Mouse (Mus musculus): ENCODE results near the gene Dut.
"Not testable (repeated sequence)": the region's sequence is repeated elsewhere in the genome, so short reads cannot be mapped to it uniquely, and the experiment has no call there.

Gene Dut

GRCm38 (mm10) chr2:125254630-125255029 is 7.6 kb downstream of the Dut start:
- no peak for DNase-seq (ENCODE audit: low read depth, low spot score)

DNA sequence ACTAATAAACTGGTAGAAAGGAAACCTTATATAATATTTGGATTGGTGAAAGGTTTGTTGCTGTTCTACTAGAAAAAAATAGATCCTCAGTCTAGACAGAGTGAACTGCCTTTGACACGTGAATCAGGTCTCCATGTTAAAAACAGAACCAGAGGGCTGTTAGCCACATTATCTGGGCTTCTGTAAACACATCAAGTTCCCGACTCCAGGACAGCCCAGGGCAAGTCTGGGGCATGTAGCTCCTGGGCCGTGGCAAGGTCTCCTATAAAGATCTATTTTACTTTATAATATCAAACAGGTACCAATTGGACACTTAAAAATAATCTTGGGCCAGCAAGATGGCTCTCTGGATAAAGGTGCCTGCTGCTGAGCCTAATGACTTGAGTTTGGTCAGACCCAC is 8.9 kb downstream of the Dut start:
- DNase-seq (ENCODE audit: low read depth, low spot score): no peak

DNA sequence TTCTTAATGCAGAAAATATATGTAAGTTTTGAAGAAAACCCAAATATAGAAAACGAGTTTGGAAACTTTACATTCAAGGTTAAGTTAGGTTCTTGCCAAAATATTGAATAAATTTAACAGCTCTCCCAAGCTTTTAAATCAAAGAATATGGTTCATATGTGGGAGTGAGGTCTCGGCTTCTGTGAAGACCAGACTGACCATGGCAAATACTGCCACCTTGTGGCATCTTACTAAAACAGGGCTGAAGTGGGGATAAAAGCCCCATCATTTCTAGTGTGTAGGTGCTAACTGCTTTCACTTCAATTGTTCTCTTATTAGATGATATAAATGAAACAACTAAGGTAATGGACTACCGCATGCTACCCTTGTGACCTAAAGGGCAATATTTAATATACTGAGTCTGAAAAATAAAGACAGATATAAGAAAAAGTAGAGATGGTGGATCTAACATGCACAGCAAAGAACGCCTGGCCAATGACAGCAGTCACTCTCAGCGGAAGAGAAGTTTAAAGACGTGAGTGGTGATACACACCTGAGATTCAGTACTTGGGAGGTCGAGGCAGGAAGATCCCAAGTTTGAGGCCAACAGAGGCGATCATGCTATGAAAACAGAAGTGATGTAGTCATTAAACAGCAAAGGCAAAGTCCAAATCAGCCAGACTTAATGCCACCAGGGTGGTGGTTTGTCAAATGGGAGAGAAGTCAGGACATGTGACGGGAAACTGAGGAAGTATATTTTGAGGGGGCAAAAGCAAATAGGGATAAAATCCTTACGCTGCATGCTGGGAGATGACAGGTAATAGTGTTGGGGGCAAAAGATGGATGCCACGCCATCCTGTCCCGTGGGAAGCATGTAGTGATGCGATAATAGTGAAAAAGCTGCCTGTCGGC is 12.5 kb downstream of the Dut start:
- DNase-seq (ENCODE audit: low read depth, low spot score): no peak

- DNase-seq (ENCODE audit: low read depth, low spot score): no peak
Measured at GRCm38 (mm10) chr2:125260326-125260725, 13.3 kb downstream of the Dut start.

DNA sequence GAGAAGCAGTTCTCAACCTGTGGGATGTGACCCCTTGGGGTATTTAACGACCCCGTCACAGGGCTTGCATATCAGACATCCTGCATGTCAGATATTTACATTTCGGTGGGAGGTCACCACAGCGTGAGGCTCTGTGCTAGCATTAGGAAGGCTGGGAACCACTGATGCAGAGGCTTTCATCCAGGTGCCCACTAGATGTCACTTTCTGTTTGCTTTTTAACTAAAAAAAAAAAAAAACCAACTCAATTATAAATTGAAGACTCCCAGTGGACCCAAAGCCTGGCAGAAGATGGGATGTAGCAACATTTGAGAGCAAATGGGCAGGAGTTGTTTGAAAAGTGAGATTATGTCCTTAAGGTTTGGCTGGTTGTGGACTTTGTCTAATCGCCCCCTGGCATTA is 16.1 kb downstream of the Dut start:
- DNase-seq (ENCODE audit: low read depth, low spot score): no peak

DNA sequence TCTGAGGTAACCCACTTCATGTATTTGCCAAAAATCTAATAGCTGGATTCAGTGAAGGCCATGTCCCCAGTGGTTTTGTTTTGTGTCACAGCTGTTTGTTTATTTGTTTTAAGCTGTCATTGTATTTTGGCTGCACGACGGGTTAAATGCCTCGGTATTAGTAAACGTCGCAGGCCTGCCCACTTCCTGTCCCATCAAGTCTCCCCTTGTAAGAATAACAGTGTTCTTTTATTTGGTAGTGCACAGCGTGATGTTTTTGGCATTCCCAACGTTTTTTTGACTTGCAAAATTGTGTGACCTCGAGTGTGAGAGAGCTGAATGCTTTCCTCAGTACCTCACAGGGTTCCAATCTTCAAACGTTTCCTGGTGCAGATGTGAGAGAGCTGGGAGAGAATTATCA is 16.8 kb downstream of the Dut start:
- no peak for DNase-seq (ENCODE audit: low read depth, low spot score)

- DNase-seq (ENCODE audit: low read depth, low spot score): no peak
Measured at GRCm38 (mm10) chr2:125268876-125269275, 21.9 kb downstream of the Dut start.

DNA sequence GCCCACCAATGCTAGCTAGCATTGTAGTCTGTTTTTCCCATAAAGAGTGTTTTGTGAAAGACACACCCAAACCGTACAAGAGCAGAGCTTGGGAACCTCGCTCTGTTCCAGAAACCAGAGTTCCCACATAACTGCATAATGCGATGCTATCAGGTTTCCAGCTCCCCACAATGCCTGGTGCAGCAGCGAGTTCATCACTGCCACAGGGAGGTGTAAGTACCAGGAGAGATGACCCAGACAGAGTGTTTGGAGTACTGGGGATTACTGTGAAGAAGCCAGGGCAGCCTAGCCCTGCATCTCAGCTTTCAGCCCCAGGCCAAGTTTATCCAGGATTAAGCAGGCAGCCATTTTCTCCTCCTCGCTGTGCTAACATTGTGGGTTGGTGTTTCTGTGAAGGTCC is 28.6 kb downstream of the Dut start:
- DNase-seq (ENCODE audit: low read depth, low spot score): no peak

DNA sequence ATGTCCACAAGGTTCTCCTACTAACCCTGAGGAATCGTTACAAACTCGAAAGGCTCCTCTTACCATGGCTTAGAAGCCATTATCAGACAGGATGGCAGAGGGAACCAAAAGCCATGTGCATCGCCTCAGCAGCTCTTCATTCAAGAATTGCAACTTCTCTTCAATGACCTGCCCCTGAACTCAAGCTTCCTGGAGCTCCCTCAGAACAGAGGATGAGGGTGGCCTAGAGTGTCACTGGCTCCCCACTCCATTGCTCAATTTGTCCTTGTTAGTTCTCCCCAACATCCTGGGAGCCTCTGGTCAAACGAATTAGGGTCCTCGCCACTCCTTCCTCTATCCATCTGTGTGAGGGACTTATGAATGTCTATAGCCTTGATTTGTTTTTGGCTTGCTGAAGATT is 29.7 kb downstream of the Dut start:
- no peak for DNase-seq (ENCODE audit: low read depth, low spot score)

- no peak for DNase-seq (ENCODE audit: low read depth, low spot score)
Measured at GRCm38 (mm10) chr2:125278474-125278873, 31.5 kb downstream of the Dut start.

DNA sequence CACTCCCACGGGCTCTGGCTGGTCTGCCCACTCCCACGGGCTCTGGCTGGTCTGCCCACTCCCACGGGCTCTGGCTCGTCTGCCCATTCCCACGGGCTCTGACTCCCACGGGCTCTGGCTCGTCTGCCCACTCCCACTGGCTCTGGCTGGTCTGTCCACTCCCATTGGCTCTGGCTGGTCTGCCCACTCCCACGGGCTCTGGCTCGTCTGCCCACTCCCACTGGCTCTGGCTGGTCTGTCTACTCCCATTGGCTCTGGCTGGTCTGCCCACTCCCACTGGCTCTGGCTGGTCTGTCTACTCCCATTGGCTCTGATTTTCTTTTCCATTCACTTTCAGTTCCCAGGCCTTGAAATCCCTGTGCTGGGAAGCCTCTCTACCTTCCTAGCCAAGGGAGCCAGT is 33.0 kb downstream of the Dut start:
- DNase-seq (ENCODE audit: low read depth, low spot score): not testable (repeated sequence)

- DNase-seq (ENCODE audit: low read depth, low spot score): no peak
Measured at GRCm38 (mm10) chr2:125282334-125283206, 35.6 kb downstream of the Dut start.

DNA sequence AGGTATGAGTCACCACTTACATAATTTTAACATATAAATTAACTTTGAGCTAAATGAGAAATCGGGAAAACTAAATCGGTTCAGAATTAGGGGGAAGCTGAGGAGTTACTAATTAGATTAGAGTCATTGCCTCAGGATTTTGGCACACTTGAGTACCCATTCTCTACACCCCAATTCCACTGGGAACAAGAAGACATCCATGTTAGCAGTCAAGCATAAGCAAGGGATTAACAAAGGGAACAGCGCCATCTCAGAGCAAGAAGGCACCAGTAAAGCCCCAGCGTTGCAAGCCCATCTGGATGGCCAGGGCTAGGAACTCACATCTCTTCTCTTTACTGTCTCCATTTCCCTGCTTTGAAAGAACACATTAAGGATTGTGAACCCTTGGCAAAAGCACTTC is 38.8 kb downstream of the Dut start:
- no peak for DNase-seq (ENCODE audit: low read depth, low spot score)

GRCm38 (mm10) chr2:125290197-125290965 is 43.4 kb downstream of the Dut start:
- no peak for DNase-seq (ENCODE audit: low read depth, low spot score)

GRCm38 (mm10) chr2:125291101-125291500 is 44.1 kb downstream of the Dut start:
- no peak for DNase-seq (ENCODE audit: low read depth, low spot score)

DNA sequence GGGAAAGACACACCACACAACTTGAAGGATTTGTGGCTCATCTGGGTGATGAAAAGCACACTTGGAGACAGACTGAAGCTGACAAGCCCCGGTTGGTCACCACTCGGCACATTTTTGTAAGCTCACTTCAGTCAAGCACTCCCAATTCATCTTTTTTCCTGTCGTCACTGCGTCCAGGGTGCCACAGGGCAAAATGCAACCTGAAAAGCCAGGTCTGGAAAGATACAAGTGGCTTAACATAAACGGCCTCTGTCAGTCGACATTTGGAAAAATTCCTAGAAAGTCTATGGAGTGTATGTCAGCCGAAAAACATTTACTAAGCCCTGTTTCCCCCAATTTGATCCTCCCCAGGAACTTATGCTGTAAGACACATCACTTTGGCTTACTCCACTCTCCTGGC is 45.6 kb downstream of the Dut start:
- no peak for DNase-seq (ENCODE audit: low read depth, low spot score)

- no peak for DNase-seq (ENCODE audit: low read depth, low spot score)
Measured at GRCm38 (mm10) chr2:125293969-125294491, 47.0 kb downstream of the Dut start.

GRCm38 (mm10) chr2:125295526-125295925 is 48.5 kb downstream of the Dut start:
- DNase-seq (ENCODE audit: low read depth, low spot score): no peak

- DNase-seq (ENCODE audit: low read depth, low spot score): no peak
Measured at GRCm38 (mm10) chr2:125298841-125299240, 51.9 kb downstream of the Dut start.

GRCm38 (mm10) chr2:125301877-125302624 is 55.1 kb downstream of the Dut start:
- DNase-seq (ENCODE audit: low read depth, low spot score): no peak

- no peak for DNase-seq (ENCODE audit: low read depth, low spot score)
Measured at GRCm38 (mm10) chr2:125302625-125302924, 55.6 kb downstream of the Dut start.

Measured in WW6 (cell line).